Mouse (Mus musculus) bone marrow macrophage, adult 2 months (primary cell): ENCODE data around the gene Itga1.

Source experiments
- CTCF ChIP-seq: IDR thresholded peaks from 2 replicates; pipeline ENCODE4 v1.5.1; 2012; ENCODE audit warnings: low read depth, mild to moderate bottlenecking, low read length, moderate library complexity
- POLR2A ChIP-seq: IDR thresholded peaks from 2 replicates; pipeline ENCODE4 v1.6.1; 2012; ENCODE audit warnings: mild to moderate bottlenecking, low read depth, low read length, borderline replicate concordance

DNA sequence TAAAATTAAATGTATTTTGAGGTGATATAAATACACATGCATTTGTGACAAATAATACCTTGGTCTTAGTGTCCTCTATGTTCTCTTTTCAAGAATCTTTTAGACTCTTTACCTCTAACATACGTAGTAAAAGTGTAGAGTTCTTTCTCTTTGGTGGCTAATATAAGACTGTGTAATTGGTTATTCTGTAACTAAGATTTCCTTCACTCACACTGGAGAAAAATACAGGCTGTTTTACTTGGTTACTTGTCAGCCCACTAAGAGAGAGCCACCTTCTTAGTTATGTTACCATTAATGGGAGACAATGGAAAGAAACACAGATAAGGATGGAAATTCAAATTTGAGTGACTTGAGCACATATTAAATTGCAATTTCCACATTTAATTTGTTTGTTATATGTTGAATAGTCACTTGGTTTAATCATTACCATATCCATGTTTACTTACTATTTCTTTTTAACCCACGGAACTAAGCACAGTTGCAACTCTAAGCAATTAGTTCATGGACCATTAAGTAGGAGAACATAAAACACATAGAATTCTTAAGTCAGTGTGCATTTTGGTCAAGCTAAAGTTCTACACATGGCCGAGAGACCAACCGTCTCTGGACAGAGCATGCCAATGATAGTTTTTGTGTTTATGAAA, 34.3 kb downstream of the Itga1 start:
- no peak for TF ChIP-seq CTCF
- TF ChIP-seq POLR2A = no peak
